Mouse (Mus musculus) frontal cortex, adult 2 months (tissue): ENCODE data around the gene Sycp2l. TPM values are rescaled to one million over a fixed set of nuclear protein-coding genes. Genes with fewer than 3 reads are reported as not detected.

Experiments used
- DNase-seq, 2 experiments: peaks; one replicate each; pipeline ENCODE4 v3.0.0; 2022; ENCODE audit warnings: low spot score in 1 of 2; ENCODE audit errors: extremely low spot score in 1 of 2
- polyA plus RNA-seq: library from polyadenylated mRNA; depleted of rRNA; stranded (reverse); fragments of >200 nt; gene quantifications from 2 replicates; pipeline ENCODE4 v1.2.3, GENCODE M21; 2012; rRNA removed

The Sycp2l gene
- polyA plus RNA-seq, 1 experiment: 0.16 TPM

DNA sequence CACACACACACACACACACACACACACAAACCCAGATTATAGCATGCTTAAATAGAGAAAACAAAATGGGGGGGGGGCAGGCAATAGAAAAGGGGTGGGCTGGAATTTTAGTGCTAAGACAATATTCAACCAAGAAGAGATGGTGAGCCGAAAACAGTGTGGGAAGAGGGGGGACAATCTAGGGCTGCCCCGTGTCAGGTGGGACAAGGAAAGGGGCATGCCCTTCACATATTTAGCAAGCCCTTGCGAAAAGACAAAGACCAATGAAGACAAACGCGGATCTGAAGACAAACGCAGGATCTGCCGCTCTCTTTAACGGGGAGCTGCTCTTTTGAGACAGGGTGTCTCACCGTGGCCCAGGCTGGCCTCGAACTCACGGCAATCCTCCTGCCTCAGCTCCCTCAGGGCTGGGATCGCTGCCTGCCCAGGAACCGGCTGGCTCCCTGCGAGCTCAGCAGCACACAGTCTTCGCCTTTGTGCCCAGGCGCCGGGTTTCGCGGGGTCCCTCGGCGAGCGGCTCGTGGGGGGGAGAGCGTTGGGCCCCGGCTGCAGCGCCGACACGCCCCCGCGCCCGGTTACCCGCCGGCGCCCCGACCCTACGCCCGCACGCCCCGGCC is 105.7 kb downstream of the Sycp2l start:
- no peak for DNase-seq

DNA sequence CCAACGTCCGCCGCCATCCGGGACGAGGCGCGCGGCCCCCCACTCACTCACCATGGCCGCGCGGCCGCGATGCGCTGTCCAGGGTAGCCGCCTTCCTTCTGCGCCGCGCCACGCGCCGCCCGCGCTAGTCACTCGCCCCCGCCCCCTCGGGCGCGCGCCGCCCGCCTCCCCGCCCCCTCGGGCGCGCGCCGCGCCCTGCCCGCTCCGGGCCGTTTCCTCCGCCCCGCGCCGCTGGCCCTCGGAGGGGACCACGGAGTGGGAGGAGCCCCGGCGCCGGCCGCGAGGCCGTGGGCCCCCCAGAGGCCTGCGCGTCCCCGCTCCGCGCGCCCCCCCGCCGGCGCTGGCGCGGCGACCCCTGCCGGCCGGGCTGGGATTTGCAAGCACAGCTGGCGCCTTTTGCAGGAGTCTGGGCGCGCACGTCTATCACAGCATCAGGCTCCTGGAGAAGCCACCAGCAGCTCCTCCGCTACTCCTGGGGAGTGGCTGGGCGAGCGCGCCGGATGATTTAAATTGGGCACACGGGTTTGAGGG is 106.3 kb downstream of the Sycp2l start, which contains the start of gene Elovl2:
TSS of gene Elovl2 (minus strand) at position 102 of the 531 bp plus-strand sequence.
- peak in 1 of 2 experiments; percentile 56 for DNase-seq

Other genes starting within 250 kb of the Sycp2l start
- gene Pak1ip1, start 113.3 kb upstream of the Sycp2l start, polyA plus RNA-seq: 47.0 and 54.5 TPM in 2 replicates
- gene Tmem14c, start 98.0 kb upstream of the Sycp2l start, polyA plus RNA-seq: 63.4 and 67.9 TPM in 2 replicates
- 1.9 TPM in 2 replicates for gene Mak, start 34.6 kb upstream of the Sycp2l start, polyA plus RNA-seq
- not detected in 2 replicates for gene Gcm2, start 3.3 kb upstream of the Sycp2l start, polyA plus RNA-seq
- gene Elovl2, start 106.1 kb downstream of the Sycp2l start, polyA plus RNA-seq: 15.2 and 16.6 TPM in 2 replicates
- gene Smim13, start 135.5 kb downstream of the Sycp2l start, polyA plus RNA-seq: 101 and 102 TPM in 2 replicates
- gene Gm17364, start 159.7 kb downstream of the Sycp2l start, polyA plus RNA-seq: not detected in 2 replicates